Mouse (Mus musculus): ENCODE results near the gene Pcdh20. TPM values are rescaled to one million over a fixed set of nuclear protein-coding genes. Genes with fewer than 3 reads are reported as not detected.

Pcdh20 gene
- polyA plus RNA-seq (2015; fragmentation: Nextera tagmentation; extraction: Ambion mirVana): 2.3 and 2.5 TPM in 2 replicates

DNA sequence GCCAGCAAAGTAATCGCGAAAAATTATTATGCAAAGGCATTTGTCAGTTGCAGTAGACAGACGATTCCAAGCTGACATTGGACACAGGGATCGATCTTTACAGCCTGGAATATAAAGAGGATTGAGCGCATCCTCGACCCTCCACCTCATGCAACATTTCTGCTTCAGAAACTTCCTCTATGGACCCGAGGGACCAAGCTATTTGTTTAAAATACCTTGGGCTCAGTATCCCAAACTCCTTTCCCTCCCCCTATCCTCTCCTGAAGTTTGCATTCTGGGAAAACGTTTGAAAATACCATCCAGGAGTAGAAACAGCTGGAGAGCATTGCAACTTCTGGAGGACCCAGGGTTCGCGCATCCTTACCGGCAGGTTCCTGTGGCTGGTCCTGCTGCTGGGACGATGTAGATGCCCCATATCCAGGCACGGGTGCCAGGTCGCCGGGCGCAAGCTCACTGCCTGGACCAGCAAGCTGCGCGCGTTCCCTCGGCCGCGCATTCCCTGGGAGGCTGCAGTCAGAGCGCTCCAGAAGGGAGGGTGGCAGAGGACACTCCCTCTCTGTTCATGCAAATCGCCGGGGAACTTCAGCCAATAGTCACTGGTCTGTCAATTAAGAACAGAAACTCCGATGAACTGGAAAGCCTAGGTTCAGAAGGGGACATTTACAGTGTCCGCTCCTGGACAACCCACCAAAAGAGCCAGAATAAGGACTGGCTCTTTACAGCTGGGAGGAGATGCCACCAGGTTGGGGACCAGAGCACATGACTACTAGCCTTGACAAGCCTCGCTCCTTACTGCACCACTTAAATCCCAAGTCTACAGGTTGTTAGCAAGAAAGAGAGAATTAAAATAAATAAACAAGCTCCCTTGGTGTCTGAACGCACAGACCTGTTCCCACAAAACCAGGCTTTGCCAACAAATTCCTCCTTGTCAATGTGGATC is at the start of gene Pcdh20:
TSS of gene Pcdh20 (minus strand) at position 902 of the 940 bp plus-strand sequence.
- no peaks in the 10 kb centered on the region for H3K9me3 ChIP-seq
- H3K36me3 ChIP-seq: no peaks in the 10 kb centered on the region
- WGBS: 1% methylated on average over 29 of the region's 29 CpGs
- peaks cover 22% of the 10 kb centered on the region for H3K4me1 ChIP-seq (replicated peaks)
- H3K9ac ChIP-seq: peak within 1 kb of the TSS; percentile 69
- H3K4me3 ChIP-seq: peak within 1 kb of the TSS; percentile 54
- H3K27me3 ChIP-seq: peaks cover 18% of the 10 kb centered on the region
- peak; percentile 73 for ATAC-seq (ENCODE audit: low FRiP score)
- H3K27ac ChIP-seq: no peak within 1 kb of the TSS
- H3K4me2 ChIP-seq: peak within 1 kb of the TSS; percentile 95

DNA sequence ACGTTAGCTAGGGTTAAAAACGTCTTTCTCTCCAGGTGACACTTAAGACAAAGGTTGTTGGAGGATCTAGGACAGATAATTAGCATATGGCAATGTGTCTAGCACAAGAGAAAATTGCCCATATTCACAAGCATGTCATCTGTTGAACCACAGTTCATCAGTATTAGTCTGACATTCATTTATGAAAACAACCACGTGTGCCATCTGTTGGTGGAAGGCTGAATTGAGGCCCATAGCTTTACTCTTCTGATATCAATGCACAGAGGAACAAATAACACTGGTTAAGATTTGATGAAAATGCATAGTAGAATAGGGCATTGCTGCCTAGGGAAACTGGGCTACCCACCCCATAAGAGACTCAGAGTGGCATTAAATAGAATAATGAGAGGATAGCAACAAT is 8.7 kb upstream of the Pcdh20 start:
- Histone ChIP-seq H3K9ac (no peak overlapping the region), H3K27me3 (no peaks in the 10 kb centered on the region), H3K4me2 (no peak overlapping the region), H3K4me1 (replicated peaks) (no peaks in the 10 kb centered on the region), H3K9me3 (no peaks in the 10 kb centered on the region), H3K27ac (no peak overlapping the region), H3K36me3 (no peaks in the 10 kb centered on the region), H3K4me3 (no peak overlapping the region)
- WGBS: 50% methylated on average over 3 of the region's 3 CpGs
- no peak for ATAC-seq (ENCODE audit: low FRiP score)

DNA sequence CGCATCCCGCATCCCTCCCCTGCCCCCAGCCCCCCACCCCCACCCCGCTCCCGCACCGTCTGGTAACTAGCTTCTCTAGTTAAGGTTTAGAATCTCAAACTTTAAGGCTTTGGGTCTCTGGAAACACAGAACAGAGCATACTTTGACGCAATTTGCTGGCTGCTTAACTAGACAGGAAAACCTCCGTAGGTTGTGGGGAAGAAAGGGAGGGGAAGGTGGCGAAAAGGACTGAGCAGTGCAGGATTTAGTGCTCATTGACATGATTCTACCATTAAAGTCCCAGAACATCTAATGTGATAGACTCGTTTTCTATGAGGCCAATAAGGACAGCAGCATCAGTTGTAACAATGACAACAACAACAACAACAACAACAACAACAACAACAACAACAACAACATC is 1.2 kb downstream of the Pcdh20 start:
- H3K9ac ChIP-seq: peak overlapping the region; percentile 69
- no peak overlapping the region for H3K27ac ChIP-seq
- no peaks in the 10 kb centered on the region for H3K36me3 ChIP-seq
- H3K9me3 ChIP-seq: no peaks in the 10 kb centered on the region
- peak overlapping the region; percentile 95 for H3K4me2 ChIP-seq
- H3K4me3 ChIP-seq: peak overlapping the region; percentile 54
- ATAC-seq (ENCODE audit: low FRiP score): peak; percentile 18; the same call in 1 of the 2 replicates
- peaks cover 18% of the 10 kb centered on the region for H3K27me3 ChIP-seq
- peaks cover 22% of the 10 kb centered on the region for H3K4me1 ChIP-seq (replicated peaks)
- under 1% methylated on average over 9 of the region's 9 CpGs for WGBS

DNA sequence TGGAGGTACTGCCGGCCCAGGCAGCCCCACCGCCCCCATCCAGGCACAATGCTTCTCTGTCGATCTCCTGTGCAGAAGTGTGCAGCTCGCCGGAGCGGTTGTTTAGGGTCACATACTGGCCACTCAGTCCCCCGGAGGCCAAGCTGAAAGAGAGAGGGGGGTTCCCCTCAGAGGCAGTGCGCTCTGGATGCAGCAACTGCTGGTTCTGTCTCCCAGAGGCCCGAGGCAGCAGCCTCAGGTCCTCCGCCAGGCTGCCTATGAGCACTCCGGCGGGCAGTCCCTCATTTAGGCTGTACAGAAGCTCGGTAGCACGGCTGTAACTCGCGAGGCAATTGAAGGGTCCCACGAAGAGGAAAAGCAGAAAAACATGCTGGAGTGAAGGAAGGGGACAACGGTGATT is 1.8 kb downstream of the Pcdh20 start:
- H3K9ac ChIP-seq: peak overlapping the region; percentile 69
- peak overlapping the region; percentile 95 for H3K4me2 ChIP-seq
- no peaks in the 10 kb centered on the region for H3K36me3 ChIP-seq
- WGBS: 1% methylated on average over 18 of the region's 18 CpGs
- ATAC-seq (ENCODE audit: low FRiP score): peak; percentile 38
- peaks cover 18% of the 10 kb centered on the region for H3K27me3 ChIP-seq
- no peaks in the 10 kb centered on the region for H3K9me3 ChIP-seq
- peaks cover 22% of the 10 kb centered on the region for H3K4me1 ChIP-seq (replicated peaks)
- H3K4me3 ChIP-seq: peak overlapping the region; percentile 54
- H3K27ac ChIP-seq: no peak overlapping the region

DNA sequence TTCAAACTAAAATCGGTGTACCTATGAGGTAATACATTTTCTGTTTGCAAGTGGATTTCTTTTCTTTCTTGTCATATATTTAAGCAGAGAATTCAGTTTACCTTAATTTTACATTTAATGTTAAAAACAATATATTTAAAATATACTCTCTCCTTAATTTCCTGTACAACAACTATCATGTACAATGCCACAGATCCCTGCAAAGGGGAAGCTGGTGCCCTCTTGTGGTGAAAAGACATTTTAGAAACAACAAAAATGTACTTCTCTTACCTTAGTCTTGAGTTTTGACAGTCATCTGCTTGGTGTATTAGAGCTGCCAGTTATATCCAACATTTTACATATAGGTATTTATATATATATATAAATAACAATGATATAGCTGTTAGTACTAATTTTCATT is 4.8 kb downstream of the Pcdh20 start:
- H3K4me2 ChIP-seq: no peak overlapping the region

DNA sequence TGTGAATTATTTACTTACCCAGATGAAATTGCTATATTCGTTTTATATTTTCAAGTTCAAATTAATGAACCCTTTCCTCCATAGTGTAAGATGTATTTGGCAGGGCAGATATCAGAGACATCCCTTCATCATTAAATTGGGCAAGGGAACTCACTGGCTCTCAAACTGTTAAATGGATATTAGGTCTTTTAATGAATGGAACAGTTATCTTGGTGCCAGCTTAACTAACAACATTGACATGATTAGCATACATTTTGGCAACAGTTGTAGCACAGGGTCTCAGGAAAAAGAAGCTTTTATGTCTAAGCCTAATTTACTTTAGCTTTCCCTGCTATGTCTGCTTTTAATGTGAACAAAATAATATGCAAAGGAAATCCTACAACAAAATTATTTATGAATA is 6.8 kb downstream of the Pcdh20 start:
- Histone ChIP-seq H3K4me1 (replicated peaks) (peaks cover 2% of the 10 kb centered on the region), H3K9ac (no peak overlapping the region), H3K9me3 (no peaks in the 10 kb centered on the region), H3K27me3 (peaks cover 16% of the 10 kb centered on the region), H3K36me3 (no peaks in the 10 kb centered on the region), H3K27ac (no peak overlapping the region), H3K4me2 (no peak overlapping the region), H3K4me3 (no peak overlapping the region)
- 73% methylated on average over 1 of the region's 1 CpGs for WGBS
- 0 out of 2 replicates have a peak, but pooled peaks have one; percentile 32 for ATAC-seq (ENCODE audit: low FRiP score)

More for the DNA sequence above, 4.8 kb downstream of the Pcdh20 start:
- H3K27me3 ChIP-seq: peaks cover 18% of the 10 kb centered on the region
- H3K4me1 ChIP-seq (replicated peaks): peaks cover 22% of the 10 kb centered on the region
- no peaks in the 10 kb centered on the region for H3K36me3 ChIP-seq
- 94% methylated on average over 1 of the region's 1 CpGs for WGBS
- H3K4me3 ChIP-seq: no peak overlapping the region
- no peak overlapping the region for H3K27ac ChIP-seq
- no peak for ATAC-seq (ENCODE audit: low FRiP score)
- no peak overlapping the region for H3K9ac ChIP-seq
- H3K9me3 ChIP-seq: no peaks in the 10 kb centered on the region

DNA sequence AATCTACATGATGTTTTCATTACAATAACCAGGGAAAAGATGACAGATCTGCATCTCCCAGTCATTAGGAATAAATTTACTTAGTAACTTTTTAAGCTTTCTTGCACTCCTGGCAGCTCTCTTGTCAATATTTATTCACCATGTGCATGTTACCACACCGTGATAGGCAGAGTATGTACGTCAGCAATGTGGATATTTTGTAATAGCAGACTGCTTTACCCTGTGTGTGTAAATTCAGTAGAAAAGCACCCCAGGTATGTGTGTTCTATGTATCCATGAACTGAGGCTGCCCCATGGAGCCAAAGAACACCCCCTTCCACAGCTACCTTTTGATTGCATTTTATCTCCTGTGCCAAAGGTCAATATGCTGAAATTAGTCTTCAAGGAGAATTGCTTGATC is 7.8 kb downstream of the Pcdh20 start:
- peaks cover 6% of the 10 kb centered on the region; the same call in 1 of the 2 replicates for H3K27me3 ChIP-seq
- H3K4me1 ChIP-seq (replicated peaks): no peaks in the 10 kb centered on the region
- WGBS: 82% methylated on average over 2 of the region's 2 CpGs
- H3K27ac ChIP-seq: no peak overlapping the region
- no peaks in the 10 kb centered on the region for H3K9me3 ChIP-seq
- no peak overlapping the region for H3K4me2 ChIP-seq
- no peak for ATAC-seq (ENCODE audit: low FRiP score)
- no peak overlapping the region for H3K9ac ChIP-seq
- no peak overlapping the region for H3K4me3 ChIP-seq
- H3K36me3 ChIP-seq: no peaks in the 10 kb centered on the region

DNA sequence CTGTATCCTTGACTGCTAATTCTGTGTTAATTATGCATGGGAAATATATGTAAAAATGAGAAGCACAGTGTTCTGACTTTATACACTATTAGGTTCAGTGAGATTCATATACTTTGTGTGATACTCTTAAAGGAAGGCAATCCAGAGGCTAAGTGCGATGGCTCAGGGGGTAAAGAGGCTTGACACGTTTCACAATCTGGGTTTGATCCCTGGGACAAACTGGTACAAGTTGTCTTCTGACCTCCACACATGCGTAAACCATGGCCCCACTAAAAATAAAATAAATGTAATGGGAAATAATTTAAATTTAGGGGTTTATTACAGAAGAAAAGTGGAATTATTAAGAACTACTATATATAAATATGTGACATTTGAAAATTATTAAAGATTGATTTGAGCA is 8.3 kb downstream of the Pcdh20 start:
- no peak overlapping the region for H3K4me3 ChIP-seq
- no peak overlapping the region for H3K4me2 ChIP-seq
- no peak overlapping the region for H3K9ac ChIP-seq
- H3K27ac ChIP-seq: no peak overlapping the region
- H3K36me3 ChIP-seq: no peaks in the 10 kb centered on the region
- WGBS: 89% methylated on average over 3 of the region's 3 CpGs
- no peaks in the 10 kb centered on the region for H3K4me1 ChIP-seq (replicated peaks)
- ATAC-seq (ENCODE audit: low FRiP score): no peak
- peaks cover 2% of the 10 kb centered on the region; the same call in 1 of the 2 replicates for H3K27me3 ChIP-seq
- H3K9me3 ChIP-seq: no peaks in the 10 kb centered on the region

DNA sequence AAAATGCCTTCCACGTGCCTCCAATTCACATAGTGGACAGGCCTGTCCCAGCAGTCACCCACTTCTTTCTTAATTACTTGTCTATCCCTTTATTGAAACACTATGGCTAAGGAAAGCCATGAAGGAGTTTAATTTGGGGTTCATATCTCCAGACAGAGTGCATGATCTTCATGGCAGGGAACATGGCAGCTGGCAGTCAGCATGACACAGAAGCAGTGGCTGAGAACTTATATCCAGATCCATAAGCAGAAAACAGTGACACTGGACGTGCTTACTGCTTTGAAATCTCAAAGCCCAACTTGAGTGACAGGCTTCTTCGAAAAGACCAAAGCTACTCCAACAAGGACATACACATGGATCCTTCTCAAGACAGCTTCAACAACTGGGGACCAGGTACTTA is 10.5 kb downstream of the Pcdh20 start:
- ATAC-seq (ENCODE audit: low FRiP score): no peak
- no peaks in the 10 kb centered on the region for H3K4me1 ChIP-seq (replicated peaks)
- no peak overlapping the region for H3K27ac ChIP-seq
- no peak overlapping the region for H3K4me2 ChIP-seq
- H3K36me3 ChIP-seq: no peaks in the 10 kb centered on the region
- no peak overlapping the region for H3K9ac ChIP-seq
- H3K4me3 ChIP-seq: no peak overlapping the region
- no peaks in the 10 kb centered on the region for H3K9me3 ChIP-seq
- WGBS: 87% methylated on average over 3 of the region's 3 CpGs
- no peaks in the 10 kb centered on the region for H3K27me3 ChIP-seq

DNA sequence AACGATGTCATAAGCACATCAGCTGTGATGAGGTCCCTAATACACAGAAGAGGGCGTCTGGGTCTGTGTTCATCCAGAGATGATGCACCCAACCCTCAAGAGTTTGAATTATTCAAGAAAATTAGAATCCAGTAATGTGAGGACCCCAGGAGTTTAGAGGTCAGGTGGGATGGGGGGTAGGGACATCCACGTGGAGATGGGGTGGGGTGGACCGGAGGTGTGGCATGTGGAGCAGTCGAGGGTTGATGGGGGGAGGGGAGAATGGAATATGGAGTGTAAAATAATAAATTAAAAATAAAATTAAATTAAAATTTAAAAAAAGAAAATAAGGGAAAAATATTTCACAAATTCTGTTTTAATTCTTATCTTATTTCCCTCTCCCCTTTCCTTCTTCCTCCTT is 27.9 kb downstream of the Pcdh20 start:
- H3K4me2 ChIP-seq: no peak overlapping the region
- 0 out of 2 replicates have a peak, but pooled peaks have one; percentile 21 for ATAC-seq (ENCODE audit: low FRiP score)
- no peaks in the 10 kb centered on the region for H3K4me1 ChIP-seq (replicated peaks)
- no peak overlapping the region for H3K4me3 ChIP-seq
- H3K9ac ChIP-seq: no peak overlapping the region
- H3K36me3 ChIP-seq: no peaks in the 10 kb centered on the region
- H3K9me3 ChIP-seq: no peaks in the 10 kb centered on the region
- WGBS: 71% methylated on average over 5 of the region's 5 CpGs
- H3K27me3 ChIP-seq: no peaks in the 10 kb centered on the region
- H3K27ac ChIP-seq: no peak overlapping the region

DNA sequence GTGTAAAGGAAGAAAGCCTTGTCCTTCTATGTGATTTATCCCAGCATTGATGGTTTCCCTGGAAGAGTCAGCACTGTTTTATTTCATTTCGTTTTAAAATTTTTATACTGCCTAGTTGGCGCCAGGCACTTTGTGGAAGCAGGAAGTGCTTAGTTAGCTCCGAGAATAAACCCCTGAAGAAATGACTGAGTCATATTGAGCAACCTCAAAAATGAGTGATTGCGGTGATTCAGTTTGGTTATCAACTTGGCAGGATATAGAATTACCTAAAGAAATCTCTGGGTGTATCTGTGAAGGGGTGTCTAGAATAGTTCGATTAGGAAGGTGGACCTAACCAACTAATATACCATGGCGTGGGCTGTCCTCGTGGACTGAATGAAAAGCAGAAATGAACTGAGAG is 41.8 kb downstream of the Pcdh20 start:
- Histone ChIP-seq H3K9ac (no peak overlapping the region), H3K27me3 (no peaks in the 10 kb centered on the region), H3K9me3 (no peaks in the 10 kb centered on the region), H3K4me2 (no peak overlapping the region), H3K4me3 (no peak overlapping the region), H3K36me3 (no peaks in the 10 kb centered on the region), H3K4me1 (replicated peaks) (no peaks in the 10 kb centered on the region), H3K27ac (no peak overlapping the region)
- no peak for ATAC-seq (ENCODE audit: low FRiP score)
- 95% methylated on average over 7 of the region's 7 CpGs for WGBS

DNA sequence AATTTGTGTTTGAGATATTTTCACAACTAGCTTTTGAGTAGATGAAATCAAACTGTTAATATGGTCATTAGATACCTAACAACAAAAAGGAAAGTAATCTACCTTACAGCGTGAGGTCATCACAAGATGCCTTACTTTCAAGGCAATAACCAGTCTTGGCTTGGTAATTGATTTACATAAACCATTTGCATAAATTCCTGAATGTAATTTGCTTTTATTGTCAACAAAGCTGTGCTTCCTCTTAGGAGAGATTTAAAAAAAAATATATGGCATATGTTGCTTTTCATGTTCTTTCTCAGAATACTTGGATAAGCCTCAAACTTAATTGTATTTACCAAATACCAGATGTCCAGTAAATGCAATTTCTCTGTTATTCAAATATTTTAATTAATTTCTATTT is 43.8 kb downstream of the Pcdh20 start:
- Histone ChIP-seq H3K9me3 (no peaks in the 10 kb centered on the region), H3K4me1 (replicated peaks) (no peaks in the 10 kb centered on the region), H3K27ac (no peak overlapping the region), H3K27me3 (no peaks in the 10 kb centered on the region), H3K4me2 (no peak overlapping the region), H3K9ac (no peak overlapping the region), H3K36me3 (no peaks in the 10 kb centered on the region), H3K4me3 (no peak overlapping the region)
- WGBS: 88% methylated on average over 1 of the region's 1 CpGs
- ATAC-seq (ENCODE audit: low FRiP score): no peak

Measured in hindbrain, embryonic 13.5 days (tissue).